Mouse (Mus musculus): Measurements from ENCODE around the gene Siah1b. TPM values are rescaled to one million over a fixed set of nuclear protein-coding genes. Genes with fewer than 3 reads are reported as not detected.
A peak's percentile ranks its signal among the peaks of the same experiment; 100 is the strongest.

Gene Siah1b
- polyA plus RNA-seq, 1 experiment from 2014 or later: 38.4 TPM

DNA sequence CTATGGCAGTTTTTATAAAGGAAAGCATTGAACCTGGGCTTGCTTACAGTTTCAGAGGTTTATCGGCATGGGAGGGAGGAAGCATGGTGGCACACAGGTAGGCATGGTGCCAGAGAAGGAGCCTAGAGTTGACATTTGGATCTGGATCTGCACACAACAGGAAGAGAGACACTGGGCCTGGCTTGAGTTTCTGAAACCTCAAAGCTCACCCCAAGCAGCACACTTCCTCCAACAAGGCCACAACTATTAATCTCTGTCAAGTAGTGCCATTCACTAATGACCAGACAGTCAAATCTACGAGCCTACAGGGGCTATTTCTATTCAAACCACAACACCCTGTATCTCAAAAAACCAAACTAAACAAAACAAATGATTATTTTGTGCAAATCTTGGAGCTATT lies 29.6 kb downstream of the Siah1b start:
- Histone ChIP-seq H3K9ac (ENCODE audit: low read length) (no peak overlapping the region), H3K4me2 (ENCODE audit: low read depth) (no peak overlapping the region), H3K27ac (ENCODE audit: low read depth, low read length) (no peak overlapping the region), H3K36me3 (ENCODE audit: control insufficient read depth, insufficient read depth, low read length) (no peaks in the 10 kb centered on the region), H3K4me3 (ENCODE audit: low read depth, low read length) (no peak overlapping the region), H3K27me3 (ENCODE audit: control insufficient read depth, insufficient read depth, low read length) (no peaks in the 10 kb centered on the region), H3K9me3 (ENCODE audit: control insufficient read depth, low read length) (no peaks in the 10 kb centered on the region), H3K4me1 (ENCODE audit: control insufficient read depth, insufficient read depth, low read length) (no peaks in the 10 kb centered on the region)
- DNase-seq (ENCODE audit: low spot score) (no peak), ATAC-seq (ENCODE audit: insufficient read depth, low FRiP score, low TSS enrichment) (no peak)
- WGBS: 65% methylated on average over 2 of the region's 2 CpGs

DNA sequence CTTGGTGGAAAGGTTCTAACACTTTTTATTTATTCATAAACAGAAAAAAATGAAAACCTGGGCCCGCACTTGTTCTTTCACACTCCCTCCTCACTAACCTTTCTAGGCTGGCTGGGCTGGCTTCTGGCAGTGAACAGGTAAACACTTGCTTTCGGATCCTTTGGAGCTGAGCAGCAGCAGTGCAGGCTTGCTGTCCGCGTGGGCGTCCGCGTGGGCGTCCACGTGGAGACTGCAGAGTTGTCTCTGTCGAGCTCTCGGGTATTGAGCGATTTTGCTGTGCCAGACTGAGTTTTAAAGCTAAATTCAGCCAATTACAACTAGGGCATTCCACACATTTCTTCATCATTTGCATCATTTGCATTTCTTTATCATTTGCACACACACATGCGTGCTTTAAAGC lies 34.2 kb downstream of the Siah1b start:
- Histone ChIP-seq H3K4me3 (ENCODE audit: low read depth, low read length) (no peak overlapping the region), H3K27ac (ENCODE audit: low read depth, low read length) (no peak overlapping the region), H3K9me3 (ENCODE audit: control insufficient read depth, low read length) (no peaks in the 10 kb centered on the region), H3K36me3 (ENCODE audit: control insufficient read depth, insufficient read depth, low read length) (no peaks in the 10 kb centered on the region), H3K4me2 (ENCODE audit: low read depth) (no peak overlapping the region), H3K27me3 (ENCODE audit: control insufficient read depth, insufficient read depth, low read length) (no peaks in the 10 kb centered on the region), H3K9ac (ENCODE audit: low read length) (no peak overlapping the region), H3K4me1 (ENCODE audit: control insufficient read depth, insufficient read depth, low read length) (no peaks in the 10 kb centered on the region)
- ATAC-seq (ENCODE audit: insufficient read depth, low FRiP score, low TSS enrichment) (no peak), DNase-seq (ENCODE audit: low spot score) (no peak)
- WGBS: 72% methylated on average over 13 of the region's 13 CpGs

DNA sequence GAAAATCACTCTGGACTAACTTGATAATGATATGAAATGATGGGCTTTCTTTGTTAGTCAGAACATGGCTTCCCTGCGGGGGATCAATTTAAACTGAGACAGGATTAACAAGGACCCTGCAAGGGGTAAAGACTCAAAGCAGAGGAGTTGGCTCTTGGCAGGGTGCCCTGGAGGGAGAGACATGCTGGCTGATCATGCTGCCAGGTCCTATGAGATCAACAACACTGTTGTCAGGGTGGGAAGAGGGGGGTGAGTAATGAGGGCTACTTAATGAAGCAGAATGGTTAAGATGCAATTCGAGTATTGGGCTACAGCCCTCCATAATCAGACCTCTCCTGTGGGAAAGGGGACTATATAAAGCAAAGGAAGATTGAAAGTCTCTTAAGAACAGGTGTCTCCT lies 37.4 kb downstream of the Siah1b start:
- Histone ChIP-seq H3K36me3 (ENCODE audit: control insufficient read depth, insufficient read depth, low read length) (no peaks in the 10 kb centered on the region), H3K27me3 (ENCODE audit: control insufficient read depth, insufficient read depth, low read length) (no peaks in the 10 kb centered on the region), H3K4me1 (ENCODE audit: control insufficient read depth, insufficient read depth, low read length) (no peaks in the 10 kb centered on the region), H3K4me2 (ENCODE audit: low read depth) (no peak overlapping the region), H3K9ac (ENCODE audit: low read length) (no peak overlapping the region), H3K4me3 (ENCODE audit: low read depth, low read length) (no peak overlapping the region), H3K9me3 (ENCODE audit: control insufficient read depth, low read length) (no peaks in the 10 kb centered on the region), H3K27ac (ENCODE audit: low read depth, low read length) (no peak overlapping the region)
- WGBS: 59% methylated on average over 2 of the region's 2 CpGs
- no peak for ATAC-seq (ENCODE audit: insufficient read depth, low FRiP score, low TSS enrichment)
- no peak for DNase-seq (ENCODE audit: low spot score)

DNA sequence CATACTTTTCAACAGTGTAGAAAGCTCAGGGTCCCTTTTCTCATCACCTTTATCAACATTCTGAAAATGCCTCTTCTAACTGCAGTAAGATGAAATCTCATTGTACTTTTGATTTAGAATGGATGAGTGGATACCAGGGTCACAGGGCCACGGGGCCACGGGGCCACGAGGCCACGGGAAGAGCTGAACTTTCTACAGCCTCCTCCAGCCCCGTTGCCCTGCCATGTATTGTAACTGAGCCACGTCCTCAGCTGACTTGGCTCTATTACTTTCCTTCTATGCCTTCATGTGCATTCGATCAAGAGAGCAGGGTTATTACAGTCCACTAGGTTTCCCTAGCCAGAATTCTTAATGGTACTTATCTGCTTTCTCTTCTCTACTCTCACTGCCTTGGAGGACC lies 40.4 kb downstream of the Siah1b start:
- Histone ChIP-seq H3K27ac (ENCODE audit: low read depth, low read length) (no peak overlapping the region), H3K9me3 (ENCODE audit: control insufficient read depth, low read length) (no peaks in the 10 kb centered on the region), H3K4me2 (ENCODE audit: low read depth) (no peak overlapping the region), H3K4me1 (ENCODE audit: control insufficient read depth, insufficient read depth, low read length) (no peaks in the 10 kb centered on the region), H3K36me3 (ENCODE audit: control insufficient read depth, insufficient read depth, low read length) (no peaks in the 10 kb centered on the region), H3K9ac (ENCODE audit: low read length) (no peak overlapping the region), H3K27me3 (ENCODE audit: control insufficient read depth, insufficient read depth, low read length) (no peaks in the 10 kb centered on the region; the same call in 1 of the 2 replicates), H3K4me3 (ENCODE audit: low read depth, low read length) (no peak overlapping the region)
- no peak for DNase-seq (ENCODE audit: low spot score)
- WGBS: 83% methylated on average over 7 of the region's 7 CpGs
- ATAC-seq (ENCODE audit: insufficient read depth, low FRiP score, low TSS enrichment): no peak

DNA sequence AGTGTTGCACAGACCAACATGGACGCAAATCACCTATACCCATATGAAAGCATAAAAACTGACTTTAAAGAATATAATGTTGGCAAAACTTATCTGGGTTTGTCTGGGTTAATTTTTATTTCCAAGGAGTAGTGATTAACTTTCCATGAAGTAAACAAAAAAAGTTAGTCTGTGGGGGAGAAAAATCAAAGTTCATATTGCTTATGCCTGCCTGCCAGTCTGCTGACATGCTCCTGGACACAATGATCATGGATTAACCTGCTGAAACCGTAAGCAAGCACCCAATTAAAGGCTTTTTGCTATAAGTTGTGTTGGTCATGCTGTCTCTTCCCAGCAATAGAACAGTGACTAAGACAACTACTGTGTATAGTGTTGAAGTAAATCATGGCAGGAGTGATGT lies 40.9 kb downstream of the Siah1b start:
- Histone ChIP-seq H3K4me1 (ENCODE audit: control insufficient read depth, insufficient read depth, low read length) (no peaks in the 10 kb centered on the region), H3K4me2 (ENCODE audit: low read depth) (no peak overlapping the region), H3K9ac (ENCODE audit: low read length) (no peak overlapping the region), H3K9me3 (ENCODE audit: control insufficient read depth, low read length) (no peaks in the 10 kb centered on the region), H3K27ac (ENCODE audit: low read depth, low read length) (no peak overlapping the region), H3K36me3 (ENCODE audit: control insufficient read depth, insufficient read depth, low read length) (no peaks in the 10 kb centered on the region), H3K4me3 (ENCODE audit: low read depth, low read length) (no peak overlapping the region), H3K27me3 (ENCODE audit: control insufficient read depth, insufficient read depth, low read length) (no peaks in the 10 kb centered on the region; the same call in 1 of the 2 replicates)
- 88% methylated on average over 2 of the region's 2 CpGs for WGBS
- ATAC-seq (ENCODE audit: insufficient read depth, low FRiP score, low TSS enrichment) (no peak), DNase-seq (ENCODE audit: low spot score) (no peak)

DNA sequence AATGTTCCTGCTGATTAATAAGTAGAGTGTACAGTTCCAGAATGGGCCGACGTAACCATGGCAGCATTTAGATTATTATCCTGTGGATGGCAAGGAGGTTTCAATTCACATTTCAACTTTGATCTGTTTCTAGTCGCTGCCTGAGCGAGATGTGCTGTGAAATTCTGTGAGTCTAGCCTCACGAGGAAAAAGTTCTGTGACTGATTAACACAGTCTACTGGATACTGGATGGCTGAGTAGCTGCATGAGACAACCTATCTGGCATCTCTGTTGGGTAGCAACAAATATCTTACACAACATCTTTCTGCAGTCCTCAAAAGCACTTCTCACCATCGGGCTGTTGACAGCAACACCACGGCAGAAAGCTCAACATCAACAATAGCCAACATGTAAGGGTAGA lies 43.8 kb downstream of the Siah1b start:
- H3K4me2 ChIP-seq (ENCODE audit: low read depth): no peak overlapping the region
- no peak for ATAC-seq (ENCODE audit: insufficient read depth, low FRiP score, low TSS enrichment)
- no peaks in the 10 kb centered on the region; the same call in 1 of the 2 replicates for H3K27me3 ChIP-seq (ENCODE audit: control insufficient read depth, insufficient read depth, low read length)
- H3K9me3 ChIP-seq (ENCODE audit: control insufficient read depth, low read length): no peaks in the 10 kb centered on the region
- H3K4me3 ChIP-seq (ENCODE audit: low read depth, low read length): no peak overlapping the region
- WGBS: 91% methylated on average over 7 of the region's 7 CpGs
- no peaks in the 10 kb centered on the region for H3K36me3 ChIP-seq (ENCODE audit: control insufficient read depth, insufficient read depth, low read length)
- no peak overlapping the region for H3K9ac ChIP-seq (ENCODE audit: low read length)
- DNase-seq (ENCODE audit: low spot score): no peak
- H3K4me1 ChIP-seq (ENCODE audit: control insufficient read depth, insufficient read depth, low read length): no peaks in the 10 kb centered on the region
- H3K27ac ChIP-seq (ENCODE audit: low read depth, low read length): no peak overlapping the region

DNA sequence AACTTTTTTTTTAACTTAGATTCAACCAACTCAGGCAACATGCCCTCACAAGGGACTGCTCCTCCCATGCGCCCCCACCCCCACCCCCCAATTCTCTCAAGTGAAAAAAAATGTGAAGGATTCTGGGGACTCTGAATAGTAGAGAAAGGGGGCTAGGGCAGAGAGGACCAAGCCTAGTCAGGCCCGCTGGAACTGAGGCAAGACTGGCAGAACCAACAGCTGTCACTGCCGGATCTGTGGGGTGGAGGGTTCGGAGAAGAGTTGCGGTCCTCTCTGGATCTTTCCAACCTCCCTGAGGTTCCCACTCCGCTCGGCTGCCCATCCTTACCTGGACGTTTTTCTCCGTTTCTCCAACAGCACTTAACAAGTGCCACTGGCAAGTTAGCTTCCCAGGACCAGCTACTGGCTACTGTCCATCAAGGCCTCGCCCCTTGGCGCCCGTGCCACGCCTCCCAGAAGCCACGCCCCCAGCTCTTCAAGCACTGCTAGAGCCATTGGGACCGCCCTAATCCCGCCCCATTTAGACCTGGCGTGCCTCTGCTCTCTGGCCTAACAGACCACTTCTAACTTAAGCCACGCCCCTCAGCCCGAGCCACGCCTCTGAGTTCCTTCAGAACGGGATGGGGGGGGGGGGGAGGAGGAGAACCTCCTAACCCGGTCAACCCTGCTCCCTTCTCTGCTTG lies 48.5 kb downstream of the Siah1b start, which contains the start of gene Car5b:
Car5b (minus strand) TSS at position 391 of the 683 bp plus-strand sequence.
- H3K4me2 ChIP-seq (ENCODE audit: low read depth): peak within 1 kb of the TSS; percentile 42
- H3K9me3 ChIP-seq (ENCODE audit: control insufficient read depth, low read length): no peaks in the 10 kb centered on the region
- H3K36me3 ChIP-seq (ENCODE audit: control insufficient read depth, insufficient read depth, low read length): no peaks in the 10 kb centered on the region
- peak within 1 kb of the TSS; percentile 12; the same call in 1 of the 2 replicates for H3K4me3 ChIP-seq (ENCODE audit: low read depth, low read length)
- no peak within 1 kb of the TSS for H3K9ac ChIP-seq (ENCODE audit: low read length)
- H3K27ac ChIP-seq (ENCODE audit: low read depth, low read length): no peak within 1 kb of the TSS
- H3K4me1 ChIP-seq (ENCODE audit: control insufficient read depth, insufficient read depth, low read length): no peaks in the 10 kb centered on the region
- 26% methylated on average over 18 of the region's 22 CpGs for WGBS
- ATAC-seq (ENCODE audit: insufficient read depth, low FRiP score, low TSS enrichment): peak; percentile 97
- no peaks in the 10 kb centered on the region; the same call in 1 of the 2 replicates for H3K27me3 ChIP-seq (ENCODE audit: control insufficient read depth, insufficient read depth, low read length)
- DNase-seq (ENCODE audit: low spot score): peak; percentile 88

Other genes starting within 250 kb of the Siah1b start
- gene Ap1s2, start 167.5 kb downstream of the Siah1b start, polyA plus RNA-seq (2014; fragmentation: Nextera tagmentation; extraction: Ambion mirVana): 44.0 and 46.3 TPM in 2 replicates
- gene Zrsr2, start 117.8 kb downstream of the Siah1b start, polyA plus RNA-seq (2014; fragmentation: Nextera tagmentation; extraction: Ambion mirVana): 45.6 and 49.2 TPM in 2 replicates
- 0.19 and 0.28 TPM in 2 replicates for gene Car5b, start 48.5 kb downstream of the Siah1b start, polyA plus RNA-seq (2014; fragmentation: Nextera tagmentation; extraction: Ambion mirVana)
- not detected in 2 replicates for gene Cltrn, start 12.3 kb upstream of the Siah1b start, polyA plus RNA-seq (2014; fragmentation: Nextera tagmentation; extraction: Ambion mirVana)
- 0.13 and 0.14 TPM in 2 replicates for gene Ace2, start 62.8 kb upstream of the Siah1b start, polyA plus RNA-seq (2014; fragmentation: Nextera tagmentation; extraction: Ambion mirVana)
- gene Bmx, start 181.7 kb upstream of the Siah1b start, polyA plus RNA-seq (2014; fragmentation: Nextera tagmentation; extraction: Ambion mirVana): 0.17 and 0.66 TPM in 2 replicates
- gene Pir, start 192.9 kb upstream of the Siah1b start, polyA plus RNA-seq (2014; fragmentation: Nextera tagmentation; extraction: Ambion mirVana): 4.6 and 5.3 TPM in 2 replicates